Mouse (Mus musculus) T-cell, adult 2 months (primary cell): ENCODE measurements around the gene C1s2.
"Not testable (repeated sequence)": the region's sequence is repeated elsewhere in the genome, so short reads cannot be mapped to it uniquely, and the experiment has no call there.

Source experiments
- DNase-seq: peaks from one replicate; pipeline ENCODE4 v3.0.0; 2022; ENCODE audit warnings: low spot score

Gene C1s2

DNA sequence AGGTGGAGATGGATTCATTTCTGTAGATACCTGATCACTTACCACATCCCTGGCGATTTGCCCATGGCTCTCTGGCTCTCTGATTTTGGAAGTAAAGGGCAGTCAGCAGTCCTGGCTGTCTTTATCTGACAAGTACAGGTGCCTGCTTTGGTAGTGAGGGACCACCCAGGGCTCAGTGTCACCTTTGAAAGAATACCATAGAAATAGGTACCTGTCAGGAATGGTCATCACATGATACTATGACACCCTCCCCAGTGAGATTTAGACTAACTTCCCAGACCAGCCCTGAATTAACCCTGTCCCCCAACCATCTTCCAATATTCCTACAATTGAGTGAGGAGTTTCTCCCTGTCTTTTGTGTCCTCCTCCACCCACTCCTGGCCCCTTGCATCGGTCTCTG, at the start of gene C1s2:
Gene C1s2, minus strand, starts transcription at position 101 of the 400 bp plus-strand sequence.
- DNase-seq: not testable (repeated sequence)

DNA sequence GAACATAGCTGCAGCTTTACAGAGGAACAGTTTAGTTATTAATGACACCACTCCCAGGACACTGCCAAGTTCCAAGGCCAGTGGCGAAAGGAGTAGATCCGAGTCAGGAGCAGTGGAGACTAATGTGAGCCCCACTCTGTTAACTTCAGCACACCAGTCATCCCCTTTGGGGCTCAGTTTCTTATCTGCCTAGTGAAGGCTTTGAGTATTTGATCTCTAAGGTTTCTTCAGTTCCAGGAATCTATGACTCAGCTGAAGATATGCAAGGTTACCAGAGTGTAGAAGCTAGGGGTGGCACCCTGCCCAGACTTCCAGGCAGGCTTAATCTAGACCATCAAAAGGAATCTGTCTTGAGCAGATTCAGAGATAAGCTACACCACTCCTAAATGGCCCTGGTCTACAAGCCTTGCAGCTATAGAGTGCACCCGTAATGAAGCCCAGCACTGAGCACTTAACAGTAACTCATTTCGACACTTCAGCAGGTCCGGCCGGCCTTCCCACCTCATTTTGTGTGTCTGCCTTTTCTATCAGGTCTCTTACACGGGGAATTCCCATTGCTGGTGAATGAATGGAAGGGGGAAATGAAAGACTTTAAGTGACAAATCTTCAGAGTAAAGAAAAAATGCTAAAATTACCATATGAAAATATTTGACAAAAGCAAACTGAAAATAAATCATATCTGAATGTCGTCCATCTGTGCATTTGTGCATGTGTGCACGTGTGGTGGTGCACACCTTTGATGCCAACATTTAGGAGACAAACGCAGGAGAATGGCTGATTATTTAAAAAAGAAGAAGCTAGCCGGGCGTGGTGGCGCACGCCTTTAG, 47.9 kb upstream of the C1s2 start:
- DNase-seq: no peak

DNA sequence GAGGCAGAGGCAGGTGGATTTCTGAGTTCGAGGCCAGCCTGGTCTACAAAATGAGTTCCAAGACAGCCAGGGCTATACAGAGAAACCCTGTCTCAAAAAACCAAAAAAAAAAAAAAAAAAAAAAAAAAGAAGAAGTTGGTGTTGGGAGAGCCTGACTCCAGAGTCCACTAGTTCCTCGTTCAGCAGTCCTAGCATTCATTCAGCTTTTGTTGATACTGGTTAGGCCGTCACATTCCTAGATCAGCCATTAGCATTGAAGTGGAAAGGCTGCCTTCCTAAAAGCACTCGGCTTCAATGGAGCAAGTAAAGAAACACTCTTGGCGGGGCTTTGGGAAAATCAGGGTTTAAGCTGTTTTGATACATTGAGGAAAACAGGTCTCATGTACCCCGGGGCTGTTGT, 46.4 kb upstream of the C1s2 start:
- not testable (repeated sequence) for DNase-seq

GRCm38 (mm10) chr6:124679486-124679885, 43.6 kb upstream of the C1s2 start:
- DNase-seq: no peak

GRCm38 (mm10) chr6:124678769-124679168, 42.9 kb upstream of the C1s2 start:
- no peak for DNase-seq

GRCm38 (mm10) chr6:124676171-124676570, 40.3 kb upstream of the C1s2 start:
- DNase-seq: no peak

DNA sequence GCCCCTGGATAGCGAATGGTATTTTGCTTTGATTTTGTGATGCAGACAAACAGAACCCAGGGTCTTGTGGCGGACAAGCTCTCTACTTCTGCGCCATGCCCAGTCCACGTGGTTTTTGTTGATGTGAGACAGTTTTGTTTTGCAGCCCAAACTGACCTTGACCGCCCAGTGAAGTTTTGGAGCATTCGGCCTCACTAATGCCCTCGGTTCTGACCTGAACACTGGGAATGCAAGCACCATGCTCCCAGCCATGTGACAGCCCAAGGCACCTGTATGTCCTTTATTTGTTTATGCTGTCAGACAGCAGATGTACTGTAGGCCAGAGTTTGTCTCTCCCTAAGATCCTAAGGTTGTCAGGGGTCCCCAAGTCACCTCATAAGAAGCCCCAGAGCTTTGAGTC, 38.7 kb upstream of the C1s2 start:
- no peak for DNase-seq

GRCm38 (mm10) chr6:124673619-124674018, 37.7 kb upstream of the C1s2 start:
- DNase-seq: no peak

- DNase-seq: no peak
Observed at GRCm38 (mm10) chr6:124672100-124672499, 36.2 kb upstream of the C1s2 start.

- no peak for DNase-seq
Observed at GRCm38 (mm10) chr6:124670281-124670900, 34.5 kb upstream of the C1s2 start.

- DNase-seq: no peak
Observed at GRCm38 (mm10) chr6:124669234-124669859, 33.5 kb upstream of the C1s2 start.

GRCm38 (mm10) chr6:124665011-124665410, 29.1 kb upstream of the C1s2 start:
- peak; percentile 36 for DNase-seq

- DNase-seq: no peak
Observed at GRCm38 (mm10) chr6:124664256-124664655, 28.4 kb upstream of the C1s2 start.

DNA sequence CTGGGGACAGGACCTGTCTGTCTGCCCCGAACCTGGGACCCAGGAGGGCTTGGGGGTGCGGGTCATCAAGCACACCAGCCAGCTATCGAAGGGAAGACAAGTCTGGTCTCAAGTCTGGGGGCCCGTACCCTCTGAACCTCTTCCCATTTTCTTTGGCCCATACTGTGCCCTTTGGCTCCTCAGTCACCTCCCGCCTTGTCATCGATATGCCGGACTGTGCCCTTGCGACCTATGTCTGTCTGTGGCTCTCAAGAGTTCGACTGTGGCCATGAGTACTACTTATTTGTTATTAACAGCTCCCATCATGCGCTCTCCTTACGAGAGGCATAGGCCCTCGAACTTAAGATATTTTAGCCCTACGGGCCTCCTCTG, 27.5 kb upstream of the C1s2 start:
- DNase-seq: no peak

- peak; percentile 99 for DNase-seq
Observed at GRCm38 (mm10) chr6:124662477-124663423, 26.9 kb upstream of the C1s2 start, which contains the start of gene Lpcat3. Gene Lpcat3, plus strand, starts transcription at chr6:124663027.

DNA sequence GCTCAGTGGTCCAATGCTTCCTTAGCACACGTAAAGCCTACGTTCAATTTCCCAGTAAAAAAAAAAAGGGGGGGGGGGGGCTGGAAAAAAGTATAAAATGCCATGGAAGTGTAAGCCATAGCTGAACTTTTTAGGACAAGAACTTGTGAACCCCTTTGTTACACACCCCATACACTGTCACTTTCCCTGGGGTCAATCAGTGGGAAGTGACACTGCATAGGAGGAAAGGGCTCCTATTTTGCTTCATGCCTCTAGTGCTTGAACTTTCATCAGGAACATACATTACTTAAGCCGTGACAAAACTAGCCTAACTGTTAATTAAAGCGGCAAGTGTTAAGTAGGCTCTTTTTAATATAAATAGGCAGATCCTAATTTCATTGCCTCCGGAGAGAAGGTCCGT, 26.1 kb upstream of the C1s2 start:
- DNase-seq: no peak

DNA sequence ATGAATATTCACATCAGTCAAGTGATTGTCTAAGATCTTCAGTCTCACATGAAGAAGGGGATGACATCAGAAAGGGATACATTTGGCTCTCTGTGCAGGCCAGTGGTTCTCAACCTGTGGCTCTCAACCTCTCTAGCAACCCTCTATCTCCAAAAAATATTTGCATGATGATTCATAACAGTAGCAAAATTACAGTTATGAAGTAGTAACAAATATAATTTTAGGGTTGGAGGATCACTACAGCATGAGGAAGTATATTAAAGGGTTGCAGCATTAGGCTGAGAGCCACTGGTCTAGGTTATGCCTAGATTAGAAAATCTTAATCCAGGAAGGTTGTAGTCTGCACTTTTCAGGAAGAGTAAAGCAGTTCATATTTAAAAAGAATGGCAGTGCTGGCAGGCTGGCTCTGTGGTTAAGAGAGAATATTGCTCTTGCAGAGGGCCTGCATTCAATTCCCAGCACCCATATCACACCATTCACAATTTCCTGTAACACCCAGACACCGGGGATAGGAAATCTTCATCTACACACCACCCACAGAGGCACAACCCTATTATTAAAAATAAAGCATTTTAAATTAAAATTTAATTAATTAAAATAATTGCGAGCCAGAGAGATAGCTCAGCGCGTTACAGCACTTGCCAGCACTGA, 25.4 kb upstream of the C1s2 start:
- no peak for DNase-seq

DNA sequence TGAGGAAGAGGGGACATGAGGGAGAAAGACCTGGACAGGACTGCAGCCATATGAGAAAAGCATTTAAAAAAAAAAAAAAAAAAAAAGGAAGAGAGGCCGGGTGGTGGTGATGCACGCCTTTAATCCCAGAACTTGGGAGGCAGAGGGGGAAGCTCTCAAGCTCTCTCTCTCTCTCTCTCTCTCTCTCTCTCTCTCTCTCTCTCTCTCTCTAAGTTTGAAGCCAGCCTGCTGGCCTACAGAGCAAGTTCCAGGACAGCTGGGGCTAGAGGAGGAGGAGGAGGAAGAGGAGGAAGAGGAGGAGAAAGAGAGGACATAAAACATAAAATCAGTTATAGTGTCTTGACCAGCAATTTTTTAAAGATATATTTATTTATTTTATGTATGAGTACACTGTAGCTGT, 22.2 kb upstream of the C1s2 start:
- no peak for DNase-seq

DNA sequence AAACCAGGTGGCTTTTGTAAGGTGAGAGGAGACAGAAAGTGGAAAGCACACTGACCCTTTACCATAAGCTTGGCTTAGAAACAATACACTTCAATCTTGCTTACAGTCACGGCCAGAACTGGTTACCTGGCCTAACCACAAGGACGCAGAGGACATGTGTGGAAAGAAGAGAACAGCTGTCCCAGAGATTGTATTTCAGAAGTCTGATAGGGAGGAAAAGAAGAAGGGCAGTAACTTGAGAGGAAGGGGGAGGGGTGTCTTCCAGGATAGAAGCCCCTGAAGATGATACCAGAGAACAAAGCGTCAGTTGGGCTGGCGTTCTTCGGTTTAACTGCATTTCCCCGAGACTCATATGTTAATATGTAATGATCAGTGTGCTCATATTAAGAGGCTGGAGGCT, 20.0 kb upstream of the C1s2 start:
- DNase-seq: no peak

- no peak for DNase-seq
Observed at GRCm38 (mm10) chr6:124646394-124646793, 10.5 kb upstream of the C1s2 start.

- DNase-seq: peak; percentile 68
Observed at GRCm38 (mm10) chr6:124640997-124641396, 5.1 kb upstream of the C1s2 start.
